Mouse (Mus musculus) megakaryocyte, embryonic 14.5 days (primary cell): ENCODE results near the gene Tpm1.

Source experiments
- FLI1 ChIP-seq: IDR thresholded peaks from 2 replicates; pipeline ENCODE4 v1.6.1; 2012; ENCODE audit warnings: low read length, inconsistent platforms, mixed read lengths
- GATA1 ChIP-seq: IDR thresholded peaks from 3 replicates; pipeline ENCODE4 v1.6.1; 2012; ENCODE audit warnings: mixed read lengths, low read length, inconsistent platforms, borderline replicate concordance

- TF ChIP-seq GATA1 (no peak), FLI1 (no peak)
Measured at GRCm38 (mm10) chr9:67035957-67036451, 13.2 kb downstream of the Tpm1 start.
